Mouse (Mus musculus) hindbrain, embryonic 10.5 days (tissue): ENCODE data around the gene Cldn12. TPM values are rescaled to one million over a fixed set of nuclear protein-coding genes. Genes with fewer than 3 reads are reported as not detected.
A peak's percentile ranks its signal among the peaks of the same experiment; 100 is the strongest.

Experiments
- DNase-seq: peaks from one replicate; pipeline ENCODE4 v3.0.0-alpha.2; 2017; ENCODE audit warnings: low spot score
- H3K27ac ChIP-seq: fragments of 300-500 bp; sonication (generic); 2 replicates; pipeline ENCODE4 v1.5.1; 2016; ENCODE audit warnings: mild to moderate bottlenecking, moderate library complexity
- H3K27me3 ChIP-seq: fragments of 300-500 bp; sonication (generic); 2 replicates; pipeline ENCODE4 v1.6.1; 2016; ENCODE audit warnings: mild to moderate bottlenecking; ENCODE audit not compliant: poor library complexity, insufficient read depth, severe bottlenecking
- H3K36me3 ChIP-seq: fragments of 300-500 bp; sonication (generic); 2 replicates; pipeline ENCODE4 v1.6.1; 2016; ENCODE audit warnings: mild to moderate bottlenecking, moderate library complexity
- H3K4me1 ChIP-seq: fragments of 300-500 bp; sonication (generic); replicated peaks from 2 replicates; pipeline ENCODE4 v1.6.1; 2016; ENCODE audit warnings: mild to moderate bottlenecking
- H3K4me3 ChIP-seq: fragments of 300-500 bp; sonication (generic); 2 replicates; pipeline ENCODE4 v1.5.1; 2016; ENCODE audit warnings: mild to moderate bottlenecking, moderate library complexity
- H3K9me3 ChIP-seq: fragments of 300-500 bp; sonication (generic); 2 replicates; pipeline ENCODE4 v1.6.1; 2016; ENCODE audit warnings: mild to moderate bottlenecking, moderate library complexity
- WGBS: fragments of 180-500 bp; shearing (Covaris S2); methylation state at CpG from one replicate; pipeline ENCODE4 v1.1.7; 2016; 5-methylcytosine and 5-hydroxymethylcytosine counted together
- polyA plus RNA-seq: library from polyadenylated mRNA; unstranded; fragments of >200 nt; fragmentation: Nextera tagmentation; extraction: Ambion mirVana; gene quantifications from 2 replicates; pipeline ENCODE4 v1.2.1, GENCODE M21; 2016

Gene Cldn12
- 27.9 and 36.3 TPM in 2 replicates for polyA plus RNA-seq

GRCm38 (mm10) chr5:5514196-5515076 is at the start of gene Cldn12:
TSS of gene Cldn12 (minus strand) at chr5:5514958.
- Histone ChIP-seq H3K4me3 (peak within 1 kb of the TSS; percentile 65), H3K36me3 (peaks cover 9% of the 10 kb centered on the region), H3K9me3 (no peaks in the 10 kb centered on the region), H3K27ac (peak within 1 kb of the TSS; percentile 91), H3K4me1 (peaks cover 22% of the 10 kb centered on the region), H3K27me3 (peaks cover 5% of the 10 kb centered on the region; the same call in 1 of the 2 replicates)
- under 1% methylated on average over 79 of the region's 79 CpGs for WGBS
- DNase-seq: peak; percentile 94

GRCm38 (mm10) chr5:5562435-5562834 is 47.7 kb upstream of the Cldn12 start:
- Histone ChIP-seq H3K4me3 (no peak overlapping the region), H3K9me3 (no peaks in the 10 kb centered on the region), H3K27me3 (no peaks in the 10 kb centered on the region), H3K36me3 (no peaks in the 10 kb centered on the region), H3K4me1 (peaks cover 17% of the 10 kb centered on the region), H3K27ac (no peak overlapping the region)
- DNase-seq: no peak
- WGBS: 72% methylated on average over 3 of the region's 3 CpGs

GRCm38 (mm10) chr5:5561041-5561706 is 46.4 kb upstream of the Cldn12 start:
- WGBS: 79% methylated on average over 4 of the region's 4 CpGs

GRCm38 (mm10) chr5:5559798-5560197 is 45.0 kb upstream of the Cldn12 start:
- peak overlapping the region; percentile 66 for H3K4me3 ChIP-seq
- no peak for DNase-seq
- H3K27me3 ChIP-seq: no peaks in the 10 kb centered on the region
- WGBS: 47% methylated on average over 8 of the region's 8 CpGs
- H3K36me3 ChIP-seq: peaks cover 13% of the 10 kb centered on the region
- H3K9me3 ChIP-seq: no peaks in the 10 kb centered on the region
- H3K4me1 ChIP-seq: peaks cover 17% of the 10 kb centered on the region
- peak overlapping the region; percentile 94 for H3K27ac ChIP-seq

More at GRCm38 (mm10) chr5:5561041-5561706, 46.4 kb upstream of the Cldn12 start:
- no peaks in the 10 kb centered on the region for H3K27me3 ChIP-seq
- no peak overlapping the region for H3K27ac ChIP-seq
- no peak for DNase-seq
- H3K9me3 ChIP-seq: no peaks in the 10 kb centered on the region
- no peak overlapping the region for H3K4me3 ChIP-seq
- peaks cover 17% of the 10 kb centered on the region for H3K4me1 ChIP-seq
- no peaks in the 10 kb centered on the region for H3K36me3 ChIP-seq

GRCm38 (mm10) chr5:5559079-5559740 is 44.5 kb upstream of the Cldn12 start, which contains the start of gene Gtpbp10:
TSS of gene Gtpbp10 (minus strand) at chr5:5559538.
- H3K27me3 ChIP-seq: no peaks in the 10 kb centered on the region
- H3K4me3 ChIP-seq: peak within 1 kb of the TSS; percentile 66
- peaks cover 18% of the 10 kb centered on the region for H3K36me3 ChIP-seq
- peak within 1 kb of the TSS; percentile 94 for H3K27ac ChIP-seq
- peaks cover 17% of the 10 kb centered on the region for H3K4me1 ChIP-seq
- WGBS: under 1% methylated on average over 43 of the region's 43 CpGs
- no peaks in the 10 kb centered on the region for H3K9me3 ChIP-seq
- peak; percentile 92 for DNase-seq

- 0 out of 2 replicates have a peak, but pooled peaks cover 3% of the 10 kb centered on the region for H3K9me3 ChIP-seq
- no peak overlapping the region for H3K27ac ChIP-seq
- no peak for DNase-seq
- H3K4me1 ChIP-seq: no peaks in the 10 kb centered on the region
- WGBS: 88% methylated on average over 1 of the region's 1 CpGs
- peaks cover 94% of the 10 kb centered on the region for H3K36me3 ChIP-seq
- H3K27me3 ChIP-seq: no peaks in the 10 kb centered on the region
- no peak overlapping the region for H3K4me3 ChIP-seq
These were observed 36.4 kb upstream of the Cldn12 start for GRCm38 (mm10) chr5:5551110-5551509.

- Histone ChIP-seq H3K36me3 (peaks cover 87% of the 10 kb centered on the region), H3K27me3 (no peaks in the 10 kb centered on the region), H3K27ac (no peak overlapping the region), H3K9me3 (peaks cover 6% of the 10 kb centered on the region; the same call in 1 of the 2 replicates), H3K4me1 (no peaks in the 10 kb centered on the region), H3K4me3 (no peak overlapping the region)
- DNase-seq: no peak
- WGBS: 68% methylated on average over 3 of the region's 3 CpGs
These were observed 25.6 kb upstream of the Cldn12 start for GRCm38 (mm10) chr5:5540385-5540784.

- H3K27ac ChIP-seq: no peak overlapping the region
- no peaks in the 10 kb centered on the region for H3K27me3 ChIP-seq
- no peak overlapping the region for H3K4me3 ChIP-seq
- H3K9me3 ChIP-seq: peaks cover 6% of the 10 kb centered on the region; the same call in 1 of the 2 replicates
- no peaks in the 10 kb centered on the region for H3K4me1 ChIP-seq
- no peak for DNase-seq
- peaks cover 85% of the 10 kb centered on the region for H3K36me3 ChIP-seq
- WGBS: 80% methylated on average over 3 of the region's 3 CpGs
These were observed 25.0 kb upstream of the Cldn12 start for GRCm38 (mm10) chr5:5539771-5540170.

GRCm38 (mm10) chr5:5536131-5536530 is 21.4 kb upstream of the Cldn12 start:
- Histone ChIP-seq H3K27me3 (no peaks in the 10 kb centered on the region), H3K36me3 (peaks cover 50% of the 10 kb centered on the region), H3K4me1 (no peaks in the 10 kb centered on the region), H3K27ac (no peak overlapping the region), H3K9me3 (peaks cover 6% of the 10 kb centered on the region; the same call in 1 of the 2 replicates), H3K4me3 (no peak overlapping the region)
- WGBS: 91% methylated on average over 1 of the region's 1 CpGs
- no peak for DNase-seq

- 92% methylated on average over 3 of the region's 3 CpGs for WGBS
- no peak overlapping the region for H3K4me3 ChIP-seq
- peaks cover 6% of the 10 kb centered on the region; the same call in 1 of the 2 replicates for H3K9me3 ChIP-seq
- H3K27ac ChIP-seq: no peak overlapping the region
- DNase-seq: no peak
- H3K36me3 ChIP-seq: peaks cover 27% of the 10 kb centered on the region
- H3K4me1 ChIP-seq: no peaks in the 10 kb centered on the region
- no peaks in the 10 kb centered on the region for H3K27me3 ChIP-seq
These were observed 19.1 kb upstream of the Cldn12 start for GRCm38 (mm10) chr5:5533656-5534420.

- no peak for DNase-seq
- 0 out of 2 replicates have a peak overlapping the region, but pooled peaks have one; percentile 91 for H3K27ac ChIP-seq
- H3K36me3 ChIP-seq: peaks cover 9% of the 10 kb centered on the region
- no peaks in the 10 kb centered on the region for H3K9me3 ChIP-seq
- H3K27me3 ChIP-seq: peaks cover 5% of the 10 kb centered on the region; the same call in 1 of the 2 replicates
- H3K4me1 ChIP-seq: peaks cover 15% of the 10 kb centered on the region
- 80% methylated on average over 5 of the region's 5 CpGs for WGBS
- peak overlapping the region; percentile 65; the same call in 1 of the 2 replicates for H3K4me3 ChIP-seq
These were observed 653 bp upstream of the Cldn12 start for GRCm38 (mm10) chr5:5515411-5515810.

GRCm38 (mm10) chr5:5511401-5511800 is 3.4 kb downstream of the Cldn12 start:
- 89% methylated on average over 3 of the region's 3 CpGs for WGBS
- Histone ChIP-seq H3K36me3 (peaks cover 25% of the 10 kb centered on the region), H3K4me1 (peaks cover 45% of the 10 kb centered on the region)

More at GRCm38 (mm10) chr5:5511401-5511800, 3.4 kb downstream of the Cldn12 start:
- H3K9me3 ChIP-seq: no peaks in the 10 kb centered on the region
- DNase-seq: no peak
- H3K27ac ChIP-seq: no peak overlapping the region
- no peak overlapping the region for H3K4me3 ChIP-seq
- H3K27me3 ChIP-seq: no peaks in the 10 kb centered on the region
